Mouse (Mus musculus) lung, adult 2 months (tissue): ENCODE results near the gene F3.

Source experiments
- CTCF ChIP-seq: fragments of 200-500 bp; IDR thresholded peaks from 2 replicates; pipeline ENCODE4 v1.5.1; 2011; ENCODE audit warnings: mild to moderate bottlenecking, low read length, control low read depth; ENCODE audit not compliant: insufficient read depth
- POLR2A ChIP-seq: fragments of 200-500 bp; IDR thresholded peaks from 2 replicates; pipeline ENCODE4 v1.6.1; 2011; ENCODE audit warnings: low read depth, mild to moderate bottlenecking, control low read depth, low read length, borderline replicate concordance; ENCODE audit errors: extremely low read depth

- no peak for TF ChIP-seq POLR2A
- TF ChIP-seq CTCF, result no peak
Observed at GRCm38 (mm10) chr3:121693746-121694145, 29.6 kb upstream of the F3 start.
